Mouse (Mus musculus): ENCODE measurements around the gene Krtap4-1.

- TF ChIP-seq MAFK (IDR thresholded peaks at IDR 0.05; ENCODE audit: insufficient read depth, low read depth, low read length) (no peak), ZC3H11A (IDR thresholded peaks at IDR 0.05; ENCODE audit: borderline replicate concordance, low read depth, low read length) (no peak), CHD2 (IDR thresholded peaks at IDR 0.05; ENCODE audit: low read depth, low read length) (no peak)
These were observed 2.9 kb upstream of the Krtap4-1 start for GRCm38 (mm10) chr11:99630890-99631289.
